ENCODE assay signal across 14 mouse cellular contexts in the genomic region with DNA sequence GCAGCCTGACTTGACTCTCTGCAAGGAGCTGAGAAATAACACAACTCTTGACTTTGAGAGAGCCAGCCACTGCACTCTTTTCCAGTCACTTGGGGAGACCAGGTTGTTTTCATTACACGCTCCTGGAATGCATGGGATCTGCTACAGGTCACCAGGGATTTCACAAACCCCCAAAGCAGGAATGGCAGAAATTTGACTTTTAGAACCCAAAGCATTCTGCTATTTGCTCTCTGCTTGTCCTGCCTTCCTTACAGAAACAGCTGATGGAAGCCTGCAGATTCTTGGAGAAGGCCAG.
DNase-seq lines count a peak whose midpoint lies in the region; ATAC-seq and TF ChIP-seq lines count a peak whose summit lies in the region.
"Had no signal": no experiment of that assay in that cellular context is flagged by ENCODE, and none has a peak within 500 bp of the region (broad histone marks: within the 10 kb centered on the region; RNA-seq: fewer than 3 reads in every experiment).

No protein-coding gene starts in this region.

- H3K9ac ChIP-seq in heart, embryonic 11.5 days (ENCODE audit: low read depth, low read length), result no peak overlapping the region
- H3K9ac ChIP-seq in embryonic facial prominence, embryonic 12.5 days, result no peak overlapping the region
- H3K9ac ChIP-seq in limb, embryonic 14.5 days (ENCODE audit: low read depth, low read length, severe bottlenecking), result no peak overlapping the region
- H3K9ac ChIP-seq: midbrain, embryonic 15.5 days; neural tube, embryonic 13.5 days had no signal

- intact Hi-C loops in heart, postnatal 25 days (cut with DNase I), result no loop called here

- H3K36me3 ChIP-seq in heart, embryonic 11.5 days (ENCODE audit: control insufficient read depth, insufficient read depth, low read length), result no peaks in the 10 kb centered on the region
- H3K36me3 ChIP-seq in embryonic facial prominence, embryonic 12.5 days, result no peaks in the 10 kb centered on the region
- no peaks in the 10 kb centered on the region for H3K36me3 ChIP-seq in limb, embryonic 14.5 days (ENCODE audit: control insufficient read depth, insufficient read depth, low read length)
- H3K36me3 ChIP-seq: midbrain, embryonic 15.5 days; neural tube, embryonic 13.5 days had no signal

- peak overlapping the region; percentile 41; the same call in 1 of the 2 replicates for H3K27ac ChIP-seq in heart, embryonic 11.5 days (ENCODE audit: low read depth, low read length)
- H3K27ac ChIP-seq in embryonic facial prominence, embryonic 12.5 days, result peak overlapping the region; percentile 78
- peak overlapping the region; percentile 73 for H3K27ac ChIP-seq in limb, embryonic 14.5 days (replicated peaks; ENCODE audit: low read depth, low read length)
- H3K27ac ChIP-seq: layer of hippocampus, adult 2 months; midbrain, embryonic 15.5 days; neural tube, embryonic 13.5 days had no signal

- no peak for ATAC-seq in heart, embryonic 11.5 days (replicated peaks; ENCODE audit: insufficient number of reproducible peaks, low FRiP score, low TSS enrichment)
- ATAC-seq in embryonic facial prominence, embryonic 12.5 days (ENCODE audit: insufficient number of reproducible peaks, insufficient read depth, low FRiP score, low TSS enrichment), result no peak
- no peak; the same call in 1 of the 2 replicates for ATAC-seq in limb, embryonic 14.5 days (ENCODE audit: low FRiP score, low read depth)
- ATAC-seq: midbrain, embryonic 15.5 days had no signal

- H3K27me3 ChIP-seq in heart, embryonic 11.5 days (ENCODE audit: control insufficient read depth, insufficient read depth, low read length), result no peaks in the 10 kb centered on the region
- H3K27me3 ChIP-seq in embryonic facial prominence, embryonic 12.5 days, result no peaks in the 10 kb centered on the region
- no peaks in the 10 kb centered on the region for H3K27me3 ChIP-seq in limb, embryonic 14.5 days (ENCODE audit: control insufficient read depth, insufficient read depth, low read length)
- H3K27me3 ChIP-seq: midbrain, embryonic 15.5 days; neural tube, embryonic 13.5 days had no signal

- no peaks in the 10 kb centered on the region for H3K9me3 ChIP-seq in heart, embryonic 11.5 days (replicated peaks; ENCODE audit: control insufficient read depth, low read length)
- H3K9me3 ChIP-seq in embryonic facial prominence, embryonic 12.5 days, result no peaks in the 10 kb centered on the region
- H3K9me3 ChIP-seq in limb, embryonic 14.5 days (ENCODE audit: control insufficient read depth, low read length), result no peaks in the 10 kb centered on the region
- H3K9me3 ChIP-seq: midbrain, embryonic 15.5 days; neural tube, embryonic 13.5 days had no signal

- no peak for TF ChIP-seq POLR2A in limb, embryonic 14.5 days (IDR thresholded peaks at IDR 0.05; ENCODE audit: borderline replicate concordance, extremely low read depth, insufficient read depth, insufficient read length)

- no peak overlapping the region for H3K4me2 ChIP-seq in heart, embryonic 11.5 days
- H3K4me2 ChIP-seq in embryonic facial prominence, embryonic 12.5 days (replicated peaks), result peak overlapping the region; percentile 2; the same call in 1 of the 2 replicates
- H3K4me2 ChIP-seq in limb, embryonic 14.5 days (replicated peaks; ENCODE audit: low read depth, low read length, severe bottlenecking), result no peak overlapping the region
- H3K4me2 ChIP-seq: midbrain, embryonic 15.5 days; neural tube, embryonic 13.5 days had no signal

- peaks cover 17% of the 10 kb centered on the region for H3K4me1 ChIP-seq in heart, embryonic 11.5 days (ENCODE audit: control insufficient read depth, insufficient read depth, low read length)
- peaks cover 20% of the 10 kb centered on the region for H3K4me1 ChIP-seq in embryonic facial prominence, embryonic 12.5 days
- peaks cover 22% of the 10 kb centered on the region for H3K4me1 ChIP-seq in limb, embryonic 14.5 days (ENCODE audit: control insufficient read depth, insufficient read depth, low read length)
- H3K4me1 ChIP-seq: midbrain, embryonic 15.5 days; neural tube, embryonic 13.5 days had no signal

- WGBS in heart, embryonic 11.5 days (ENCODE audit: insufficient replicate concordance), result 55% methylated on average over 1 of the region's 1 CpGs
- 31% methylated on average over 1 of the region's 1 CpGs for WGBS in embryonic facial prominence, embryonic 12.5 days
- WGBS in limb, embryonic 14.5 days, result 21% methylated on average over 1 of the region's 1 CpGs

- H3K4me3 ChIP-seq in heart, embryonic 11.5 days (ENCODE audit: low read depth, low read length), result no peak overlapping the region
- H3K4me3 ChIP-seq in embryonic facial prominence, embryonic 12.5 days, result no peak overlapping the region
- no peak overlapping the region for H3K4me3 ChIP-seq in limb, embryonic 14.5 days (replicated peaks; ENCODE audit: low read length)
- H3K4me3 ChIP-seq: erythroblast, embryonic 14.5 days; layer of hippocampus, adult 2 months; midbrain, embryonic 15.5 days; neural tube, embryonic 13.5 days had no signal

- no peak for DNase-seq in heart, postnatal 25 days (ENCODE audit: low spot score)
- peak; percentile 17 for DNase-seq in kidney, postnatal 10 days
- no peak for DNase-seq in kidney, adult 9 months
- peak; percentile 38 for DNase-seq in limb, embryonic 14.5 days (ENCODE audit: low spot score)
- no peak for DNase-seq in spleen, postnatal 36 days (ENCODE audit: low spot score in 2 of 2)
- DNase-seq in thymus, postnatal 10 days (ENCODE audit: low spot score in 2 of 2), result no peak
- DNase-seq: cerebellum, adult 2 months; lung, postnatal 10 days had no signal

Comparison
In these comparisons a context has a peak if more than half of its experiments do, and no peak if none do; other contexts are left out.
1. DNase-seq: peak in kidney, postnatal 10 days (single experiment) and limb, embryonic 14.5 days (single experiment); none in heart, postnatal 25 days (single experiment), kidney, adult 9 months (single experiment), spleen, postnatal 36 days (0 of 2) and thymus, postnatal 10 days (0 of 2).
2. Peak in every context shown above with its lines, with median percentiles within 50 percentile points of each other: H3K27ac ChIP-seq.